Comparison of ENCODE assay signal across 13 mouse cellular contexts in genomic region chr8:103978948-103979347, GRCm38 (mm10).
"Had no signal": no experiment of that assay in that cellular context is flagged by ENCODE, and none has a peak within 500 bp of the region (broad histone marks: within the 10 kb centered on the region; RNA-seq: fewer than 3 reads in every experiment).

No protein-coding gene starts in this region.

- DNase-seq: kidney, adult 18-20 months; kidney, postnatal 10 days; kidney, postnatal 4 days; liver, embryonic 13.5 days; liver, postnatal 0 days; lung, postnatal 14 days; right cerebral cortex, adult 18-20 months; right cerebral cortex, postnatal 25 days had no signal

- H3K36me3 ChIP-seq: limb, embryonic 15.5 days; liver, embryonic 13.5 days; lung, embryonic 15.5 days; midbrain, embryonic 13.5 days; neural tube, embryonic 15.5 days had no signal

- H3K4me3 ChIP-seq: layer of hippocampus, adult 2 months; limb, embryonic 15.5 days; liver, embryonic 13.5 days; lung, embryonic 15.5 days; midbrain, embryonic 13.5 days; neural tube, embryonic 15.5 days had no signal

- H3K27me3 ChIP-seq: limb, embryonic 15.5 days; liver, embryonic 13.5 days; lung, embryonic 15.5 days; midbrain, embryonic 13.5 days; neural tube, embryonic 15.5 days had no signal

- H3K9me3 ChIP-seq: limb, embryonic 15.5 days; liver, embryonic 13.5 days; lung, embryonic 15.5 days; midbrain, embryonic 13.5 days; neural tube, embryonic 15.5 days had no signal

- H3K27ac ChIP-seq: layer of hippocampus, adult 2 months; limb, embryonic 15.5 days; liver, embryonic 13.5 days; lung, embryonic 15.5 days; midbrain, embryonic 13.5 days; neural tube, embryonic 15.5 days had no signal

- H3K4me1 ChIP-seq: limb, embryonic 15.5 days; liver, embryonic 13.5 days; lung, embryonic 15.5 days; neural tube, embryonic 15.5 days had no signal
